Mouse (Mus musculus) lung, embryonic 16.5 days (tissue): ENCODE data around the gene Prss38. TPM values are rescaled to one million over a fixed set of nuclear protein-coding genes. Genes with fewer than 3 reads are reported as not detected.
A peak's percentile ranks its signal among the peaks of the same experiment; 100 is the strongest.

Experiments
- ATAC-seq: fragments of 200-750 bp; cut with Nextera tagmentation; 2 replicates; pipeline ENCODE4 v1.8.0; 2017; ENCODE audit warnings: low read depth, mild to moderate bottlenecking, moderate library complexity
- H3K27ac ChIP-seq: fragments of 300-500 bp; sonication (generic); 2 replicates; pipeline ENCODE4 v1.5.1; 2014; ENCODE audit warnings: mild to moderate bottlenecking, control low read depth, low read length
- H3K27me3 ChIP-seq: fragments of 300-500 bp; sonication (generic); 2 replicates; pipeline ENCODE4 v1.6.1; 2014; ENCODE audit warnings: low read depth, low read length, mixed read lengths; ENCODE audit not compliant: control insufficient read depth, insufficient read depth
- H3K36me3 ChIP-seq: fragments of 300-500 bp; sonication (generic); 2 replicates; pipeline ENCODE4 v1.6.1; 2014; ENCODE audit warnings: low read length; ENCODE audit not compliant: control insufficient read depth, insufficient read depth
- H3K4me1 ChIP-seq: fragments of 300-500 bp; sonication (generic); replicated peaks from 2 replicates; pipeline ENCODE4 v1.6.1; 2014; ENCODE audit warnings: low read length, mixed read lengths; ENCODE audit not compliant: control insufficient read depth, insufficient read depth
- H3K4me2 ChIP-seq: fragments of 300-500 bp; sonication (generic); 2 replicates; pipeline ENCODE4 v1.6.1; 2014; ENCODE audit warnings: low read depth, low read length, control low read depth
- H3K4me3 ChIP-seq: fragments of 300-500 bp; sonication (generic); 2 replicates; pipeline ENCODE4 v1.5.1; 2014; ENCODE audit warnings: mild to moderate bottlenecking, low read length, control low read depth
- H3K9ac ChIP-seq: fragments of 300-500 bp; sonication (generic); 2 replicates; pipeline ENCODE4 v1.6.1; 2014; ENCODE audit warnings: low read length, control low read depth
- H3K9me3 ChIP-seq: fragments of 300-500 bp; sonication (generic); 2 replicates; pipeline ENCODE4 v1.6.1; 2016; ENCODE audit warnings: low read length; ENCODE audit not compliant: control insufficient read depth
- WGBS: fragments of 180-500 bp; shearing (Covaris S2); extraction: QIAGEN DNeasy Blood & Tissue Kit; methylation state at CpG from one replicate; pipeline ENCODE4 v1.1.7; 2014; 5-methylcytosine and 5-hydroxymethylcytosine counted together
- polyA plus RNA-seq: library from polyadenylated mRNA; unstranded; fragments of >200 nt; fragmentation: Nextera tagmentation; extraction: Ambion mirVana; gene quantifications from 2 replicates; pipeline ENCODE4 v1.2.1, GENCODE M21; 2015

Prss38 gene
- polyA plus RNA-seq, 1 experiment from 2014 or later, result not detected

GRCm38 (mm10) chr11:59364007-59364406 lies 11.4 kb downstream of the Prss38 start:
- H3K27me3 ChIP-seq, result no peaks in the 10 kb centered on the region
- peak; percentile 56 for ATAC-seq
- no peaks in the 10 kb centered on the region for H3K36me3 ChIP-seq
- peak overlapping the region; percentile 90 for H3K27ac ChIP-seq
- H3K9ac ChIP-seq, result peak overlapping the region; percentile 23; the same call in 1 of the 2 replicates
- H3K4me3 ChIP-seq, result no peak overlapping the region
- H3K4me2 ChIP-seq, result no peak overlapping the region
- peaks cover 13% of the 10 kb centered on the region for H3K4me1 ChIP-seq
- no peaks in the 10 kb centered on the region for H3K9me3 ChIP-seq
- 64% methylated on average over 9 of the region's 9 CpGs for WGBS

DNA sequence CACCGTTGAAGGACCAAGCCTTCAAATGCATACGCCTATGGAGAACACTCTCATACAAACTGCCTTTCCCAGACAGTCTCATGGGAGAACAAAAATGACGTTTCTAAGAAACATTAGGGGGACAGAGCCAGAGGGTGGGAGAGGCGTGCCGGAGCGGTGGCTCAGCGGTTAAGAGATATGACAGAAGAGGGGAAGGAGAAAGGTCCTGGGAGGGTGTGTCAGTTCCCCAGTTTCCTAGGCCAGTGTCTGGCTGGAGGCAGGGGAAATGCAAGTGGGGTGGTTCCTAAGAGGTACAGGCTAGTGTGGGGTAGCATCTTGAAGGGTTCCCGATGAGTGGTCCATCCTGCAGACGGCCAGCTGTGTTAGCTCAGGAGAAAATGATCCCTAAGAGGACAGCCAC lies 14.2 kb downstream of the Prss38 start:
- H3K4me2 ChIP-seq, result no peak overlapping the region
- H3K4me1 ChIP-seq, result peaks cover 13% of the 10 kb centered on the region
- H3K9me3 ChIP-seq, result no peaks in the 10 kb centered on the region
- WGBS, result 77% methylated on average over 9 of the region's 9 CpGs
- no peak overlapping the region for H3K4me3 ChIP-seq
- no peaks in the 10 kb centered on the region for H3K36me3 ChIP-seq
- H3K9ac ChIP-seq, result no peak overlapping the region
- no peak overlapping the region for H3K27ac ChIP-seq
- no peaks in the 10 kb centered on the region for H3K27me3 ChIP-seq
- no peak for ATAC-seq

DNA sequence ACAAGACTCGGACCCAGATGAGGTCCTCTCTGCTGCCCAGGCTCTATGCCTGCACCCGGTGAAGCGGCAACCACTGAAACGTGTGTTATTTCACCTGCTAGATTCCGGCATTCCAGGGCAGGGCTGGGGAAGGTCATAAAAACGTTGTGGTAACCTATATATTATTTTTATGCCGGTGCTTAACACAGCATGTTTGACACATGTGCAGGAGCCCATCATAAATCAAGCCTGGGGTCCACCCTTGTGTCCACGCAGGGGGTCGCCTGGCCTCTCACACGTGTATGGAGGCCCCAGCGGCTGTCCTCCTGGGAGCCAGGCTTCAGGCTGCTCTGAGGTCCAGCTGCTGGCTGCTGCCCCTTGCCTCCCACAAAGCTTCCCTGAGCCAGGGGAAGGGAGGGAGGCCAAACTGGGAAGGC lies 18.6 kb downstream of the Prss38 start:
- WGBS, result 52% methylated on average over 11 of the region's 11 CpGs
- no peaks in the 10 kb centered on the region for H3K36me3 ChIP-seq
- no peaks in the 10 kb centered on the region for H3K27me3 ChIP-seq
- H3K4me2 ChIP-seq, result no peak overlapping the region
- no peak overlapping the region for H3K9ac ChIP-seq
- H3K27ac ChIP-seq, result no peak overlapping the region
- no peak for ATAC-seq
- H3K4me3 ChIP-seq, result no peak overlapping the region
- H3K9me3 ChIP-seq, result no peaks in the 10 kb centered on the region
- no peaks in the 10 kb centered on the region for H3K4me1 ChIP-seq

GRCm38 (mm10) chr11:59354793-59355192 lies 20.7 kb downstream of the Prss38 start:
- WGBS, result 87% methylated on average over 4 of the region's 4 CpGs
- Histone ChIP-seq H3K4me1 (peaks cover 7% of the 10 kb centered on the region; the same call in 1 of the 2 replicates), H3K9ac (no peak overlapping the region), H3K9me3 (no peaks in the 10 kb centered on the region), H3K4me2 (no peak overlapping the region), H3K36me3 (no peaks in the 10 kb centered on the region), H3K27me3 (no peaks in the 10 kb centered on the region), H3K27ac (no peak overlapping the region), H3K4me3 (no peak overlapping the region)
- no peak for ATAC-seq

DNA sequence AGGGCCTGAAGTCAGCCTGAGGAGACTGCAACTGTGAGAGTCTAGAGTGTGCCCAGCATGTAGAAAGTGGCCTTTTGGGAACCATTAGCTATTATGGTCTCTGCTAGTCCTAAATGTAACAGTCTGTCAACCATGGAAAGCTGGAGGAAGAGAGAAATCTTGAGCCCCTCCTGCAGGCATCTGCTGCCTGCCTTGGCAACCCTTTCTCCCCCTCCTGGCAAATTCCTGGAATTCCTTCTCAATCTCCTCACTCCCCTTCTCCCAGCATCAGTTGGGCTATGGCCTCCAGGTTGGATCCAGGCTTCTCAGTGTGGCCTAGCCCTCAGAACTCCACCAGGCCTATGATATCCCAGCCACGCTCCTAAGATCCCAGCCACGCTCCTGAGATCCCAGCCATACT lies 25.1 kb downstream of the Prss38 start:
- ATAC-seq, result peak; percentile 23; the same call in 1 of the 2 replicates
- 58% methylated on average over 2 of the region's 2 CpGs for WGBS
- H3K9ac ChIP-seq, result peak overlapping the region; percentile 1; the same call in 1 of the 2 replicates

DNA sequence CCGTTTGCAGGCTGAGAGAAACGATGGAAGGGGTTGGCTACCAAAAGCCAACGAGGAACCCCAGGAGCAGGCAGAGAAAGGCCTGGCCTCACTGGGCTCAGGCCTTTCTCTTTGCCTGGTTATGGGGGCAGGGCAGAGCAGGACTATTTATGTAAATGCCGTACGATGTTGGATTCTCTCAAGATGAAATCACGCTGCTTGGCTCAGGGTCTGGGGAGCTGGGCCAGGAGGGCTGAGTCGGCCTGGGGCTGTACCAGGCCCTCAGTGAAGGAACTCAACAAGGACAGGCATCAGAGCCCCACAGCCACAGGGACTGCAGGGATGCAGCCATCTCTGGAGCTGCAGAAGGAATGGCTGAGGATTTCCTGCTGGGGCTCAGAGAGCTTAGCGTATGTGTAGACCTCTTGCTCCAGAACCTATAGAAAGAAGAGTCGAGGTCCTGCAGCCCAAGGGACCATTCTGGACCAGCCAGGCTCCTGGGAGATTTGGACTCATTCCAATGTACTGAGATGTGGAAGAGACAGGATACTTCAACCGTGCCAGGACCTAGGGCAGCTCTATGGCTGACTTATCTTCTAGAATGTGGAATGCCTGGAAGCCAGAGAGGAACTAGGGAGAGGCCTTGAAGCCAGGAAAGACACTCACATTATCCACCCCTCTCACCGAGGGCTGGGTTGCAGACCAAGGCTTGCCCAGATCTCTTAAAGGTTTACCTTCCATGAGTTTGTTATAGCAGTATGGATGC lies 29.1 kb downstream of the Prss38 start:
- peak; percentile 78 for ATAC-seq

More for the DNA sequence above, 25.1 kb downstream of the Prss38 start:
- H3K27ac ChIP-seq, result no peak overlapping the region
- no peaks in the 10 kb centered on the region for H3K9me3 ChIP-seq
- H3K4me1 ChIP-seq, result peaks cover 10% of the 10 kb centered on the region; the same call in 1 of the 2 replicates
- H3K4me3 ChIP-seq, result no peak overlapping the region
- no peaks in the 10 kb centered on the region for H3K36me3 ChIP-seq
- no peaks in the 10 kb centered on the region for H3K27me3 ChIP-seq
- H3K4me2 ChIP-seq, result no peak overlapping the region

DNA sequence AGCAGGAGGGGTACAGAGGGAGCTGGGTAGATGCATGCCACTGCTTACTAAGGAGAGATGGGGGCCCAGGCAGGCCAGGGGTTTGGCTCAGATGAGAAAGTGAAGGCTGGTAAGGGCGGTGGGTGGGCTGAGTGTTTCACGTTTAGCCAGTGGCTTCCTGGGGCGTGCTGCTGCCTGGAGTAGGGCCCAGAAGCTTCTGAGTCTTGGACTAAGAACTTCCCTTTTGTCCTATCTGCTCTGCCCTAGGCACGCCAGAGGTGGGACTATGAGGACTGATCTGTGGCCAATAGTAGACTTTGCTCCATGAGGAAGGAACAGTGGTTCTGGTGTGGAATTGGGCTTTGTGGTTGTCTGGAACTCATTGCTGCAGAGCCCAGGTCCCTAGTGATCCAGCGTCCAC lies 32.5 kb downstream of the Prss38 start:
- WGBS, result 69% methylated on average over 5 of the region's 5 CpGs
- no peak for ATAC-seq

More for the DNA sequence above, 29.1 kb downstream of the Prss38 start:
- no peak overlapping the region for H3K4me2 ChIP-seq
- no peaks in the 10 kb centered on the region for H3K9me3 ChIP-seq
- H3K27me3 ChIP-seq, result no peaks in the 10 kb centered on the region
- H3K27ac ChIP-seq, result peak overlapping the region; percentile 62
- no peak overlapping the region for H3K4me3 ChIP-seq
- WGBS, result 58% methylated on average over 11 of the region's 11 CpGs
- H3K36me3 ChIP-seq, result no peaks in the 10 kb centered on the region
- no peak overlapping the region for H3K9ac ChIP-seq
- peaks cover 10% of the 10 kb centered on the region; the same call in 1 of the 2 replicates for H3K4me1 ChIP-seq

DNA sequence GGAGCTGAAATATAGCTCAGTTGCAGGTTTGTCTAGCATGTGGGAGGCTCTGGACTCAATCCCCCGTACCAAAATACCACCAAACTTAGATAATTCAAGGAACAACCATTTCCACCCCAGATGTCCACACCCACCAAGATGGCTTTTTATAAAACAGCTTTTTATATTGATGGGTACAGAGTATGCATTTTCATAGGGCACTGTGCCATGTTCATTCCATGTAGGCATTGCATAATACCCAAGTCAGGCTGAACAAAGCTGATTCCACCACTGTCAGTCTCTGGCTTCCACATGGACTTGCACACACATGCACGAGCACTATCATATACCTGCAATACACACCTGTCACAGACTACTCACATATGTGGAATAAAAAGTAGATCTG lies 36.7 kb downstream of the Prss38 start:
- 86% methylated on average over 2 of the region's 2 CpGs for WGBS
- Histone ChIP-seq H3K27ac (no peak overlapping the region), H3K36me3 (no peaks in the 10 kb centered on the region), H3K27me3 (no peaks in the 10 kb centered on the region), H3K4me2 (no peak overlapping the region), H3K9ac (no peak overlapping the region), H3K9me3 (no peaks in the 10 kb centered on the region), H3K4me3 (no peak overlapping the region), H3K4me1 (no peaks in the 10 kb centered on the region)
- no peak for ATAC-seq

More for the DNA sequence above, 32.5 kb downstream of the Prss38 start:
- Histone ChIP-seq H3K4me1 (0 out of 2 replicates have a peak, but pooled peaks cover 2% of the 10 kb centered on the region), H3K4me3 (no peak overlapping the region), H3K9me3 (no peaks in the 10 kb centered on the region), H3K27me3 (no peaks in the 10 kb centered on the region), H3K9ac (no peak overlapping the region), H3K36me3 (no peaks in the 10 kb centered on the region), H3K27ac (no peak overlapping the region), H3K4me2 (no peak overlapping the region)

DNA sequence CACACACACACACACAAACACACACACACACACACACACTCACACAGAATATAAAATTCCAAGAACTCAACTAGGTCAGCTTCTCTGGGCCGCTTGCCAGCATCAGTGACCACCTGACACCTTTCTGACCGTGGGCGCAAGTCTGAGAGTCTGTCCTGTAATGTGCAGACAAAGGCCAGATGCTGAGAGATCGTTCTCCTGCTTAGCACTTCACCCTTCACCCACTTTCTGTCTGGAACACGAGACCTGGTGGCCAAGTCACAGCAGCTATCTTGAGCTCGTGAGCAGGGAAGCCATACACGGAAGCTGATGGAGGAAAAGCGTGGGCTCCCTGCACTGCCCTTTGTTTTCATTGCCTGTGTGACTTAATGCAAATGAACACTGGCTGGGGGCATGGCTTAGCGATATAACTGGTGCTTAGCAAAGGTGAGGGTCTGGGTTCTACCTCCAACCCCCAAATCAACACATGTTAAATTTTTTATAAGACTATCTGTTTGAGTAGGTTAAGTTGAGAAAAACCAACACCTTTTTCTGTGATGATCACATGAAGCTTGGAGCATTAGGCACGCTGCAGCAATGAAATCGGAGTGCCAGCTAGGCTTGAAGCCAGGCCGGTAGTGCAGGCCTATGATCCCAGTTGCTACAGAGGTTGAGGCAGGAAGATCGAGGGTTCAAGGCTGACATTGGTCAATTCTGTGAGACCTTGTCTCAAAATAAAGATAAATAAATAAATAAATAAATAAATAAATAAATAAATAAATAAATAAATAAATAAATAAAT lies 37.3 kb downstream of the Prss38 start:
- Histone ChIP-seq H3K4me3 (no peak overlapping the region), H3K27me3 (no peaks in the 10 kb centered on the region), H3K27ac (no peak overlapping the region), H3K9me3 (no peaks in the 10 kb centered on the region), H3K36me3 (no peaks in the 10 kb centered on the region), H3K4me2 (no peak overlapping the region), H3K4me1 (no peaks in the 10 kb centered on the region), H3K9ac (no peak overlapping the region)
- 55% methylated on average over 13 of the region's 13 CpGs for WGBS
- ATAC-seq, result 0 out of 2 replicates have a peak, but pooled peaks have one; percentile 10
